Mouse (Mus musculus): ENCODE measurements around the gene Atp6v0a1. TPM values are rescaled to one million over a fixed set of nuclear protein-coding genes. Genes with fewer than 3 reads are reported as not detected.

Atp6v0a1 gene
- 71.3 to 92.3 TPM (median 79.0 TPM) in 4 replicates for total RNA-seq (2023; ENCODE audit: inconsistent age)

GRCm38 (mm10) chr11:101009046-101009887 lies at the start of gene Atp6v0a1:
Gene Atp6v0a1, plus strand, starts transcription at chr11:101009452.

GRCm38 (mm10) chr11:100970557-100970937 lies 38.7 kb upstream of the Atp6v0a1 start, which contains the start of gene Cavin1:
Gene Cavin1, minus strand, starts transcription at chr11:100970887.

GRCm38 (mm10) chr11:101069391-101070188 lies 60.3 kb downstream of the Atp6v0a1 start, which contains the start of gene Naglu:
Gene Naglu, plus strand, starts transcription at chr11:101070012.

GRCm38 (mm10) chr11:101078121-101078520 lies 68.9 kb downstream of the Atp6v0a1 start, which contains the start of gene Hsd17b1:
Gene Hsd17b1, plus strand, starts transcription at chr11:101078411.

GRCm38 (mm10) chr11:101082208-101083082 lies 73.2 kb downstream of the Atp6v0a1 start, which contains the start of gene Coasy:
Gene Coasy, plus strand, starts transcription at chr11:101082565.

GRCm38 (mm10) chr11:101086756-101087681 lies 77.8 kb downstream of the Atp6v0a1 start, which contains the start of gene Mlx:
Gene Mlx, plus strand, starts transcription at chr11:101087277.

GRCm38 (mm10) chr11:101095314-101096024 lies 86.2 kb downstream of the Atp6v0a1 start, which contains the start of gene Psmc3ip:
Gene Psmc3ip, minus strand, starts transcription at chr11:101095436.

Other genes starting within 250 kb of the Atp6v0a1 start
- gene Kcnh4, start 249.5 kb upstream of the Atp6v0a1 start, total RNA-seq (2023; ENCODE audit: inconsistent age) = 6.4 to 8.3 TPM (median 6.9 TPM) in 4 replicates
- not detected in 4 replicates for gene Hcrt, start 246.5 kb upstream of the Atp6v0a1 start, total RNA-seq (2023; ENCODE audit: inconsistent age)
- gene Ghdc, start 238.5 kb upstream of the Atp6v0a1 start, total RNA-seq (2023; ENCODE audit: inconsistent age) = 17.9 to 27.2 TPM (median 20.3 TPM) in 4 replicates
- gene Stat5b, start 158.7 kb upstream of the Atp6v0a1 start, total RNA-seq (2023; ENCODE audit: inconsistent age) = 63.3 to 74.4 TPM (median 69.7 TPM) in 4 replicates
- 38.6 to 43.6 TPM (median 41.8 TPM) in 4 replicates for gene Stat5a, start 150.1 kb upstream of the Atp6v0a1 start, total RNA-seq (2023; ENCODE audit: inconsistent age)
- 235 to 266 TPM (median 245 TPM) in 4 replicates for gene Stat3, start 69.9 kb upstream of the Atp6v0a1 start, total RNA-seq (2023; ENCODE audit: inconsistent age)
- 0.30 to 0.61 TPM (median 0.59 TPM) in 4 replicates for gene Cavin1, start 38.6 kb upstream of the Atp6v0a1 start, total RNA-seq (2023; ENCODE audit: inconsistent age)
- 14.4 to 19.4 TPM (median 17.3 TPM) in 4 replicates for gene Naglu, start 60.6 kb downstream of the Atp6v0a1 start, total RNA-seq (2023; ENCODE audit: inconsistent age)
- gene Hsd17b1, start 69.0 kb downstream of the Atp6v0a1 start, total RNA-seq (2023; ENCODE audit: inconsistent age) = 1.4 to 3.2 TPM (median 2.5 TPM) in 4 replicates
- 17.2 to 20.1 TPM (median 18.2 TPM) in 4 replicates for gene Coasy, start 73.1 kb downstream of the Atp6v0a1 start, total RNA-seq (2023; ENCODE audit: inconsistent age)
- gene Mlx, start 77.8 kb downstream of the Atp6v0a1 start, total RNA-seq (2023; ENCODE audit: inconsistent age) = 30.7 to 44.8 TPM (median 34.4 TPM) in 4 replicates
- 3.3 to 5.1 TPM (median 4.1 TPM) in 4 replicates for gene Psmc3ip, start 86.0 kb downstream of the Atp6v0a1 start, total RNA-seq (2023; ENCODE audit: inconsistent age)
- gene Retreg3, start 110.4 kb downstream of the Atp6v0a1 start, total RNA-seq (2023; ENCODE audit: inconsistent age) = 71.0 to 73.7 TPM (median 72.2 TPM) in 4 replicates
- gene Tubg1, start 110.5 kb downstream of the Atp6v0a1 start, total RNA-seq (2023; ENCODE audit: inconsistent age) = 14.2 to 19.4 TPM (median 16.1 TPM) in 4 replicates
- gene Tubg2, start 146.5 kb downstream of the Atp6v0a1 start, total RNA-seq (2023; ENCODE audit: inconsistent age) = 2.9 to 6.1 TPM (median 3.9 TPM) in 4 replicates
- 0.32 to 0.80 TPM (median 0.59 TPM) in 4 replicates for gene Cntnap1, start 161.1 kb downstream of the Atp6v0a1 start, total RNA-seq (2023; ENCODE audit: inconsistent age)
- 0.61 to 2.3 TPM (median 1.3 TPM) in 4 replicates for gene Plekhh3, start 161.9 kb downstream of the Atp6v0a1 start, total RNA-seq (2023; ENCODE audit: inconsistent age)
- 0.60 TPM in 1 of 4 replicates, not detected in the others for gene Ccr10, start 166.0 kb downstream of the Atp6v0a1 start, total RNA-seq (2023; ENCODE audit: inconsistent age)
- 74.4 to 88.1 TPM (median 79.3 TPM) in 4 replicates for gene Ezh1, start 217.0 kb downstream of the Atp6v0a1 start, total RNA-seq (2023; ENCODE audit: inconsistent age)
- not detected in 4 replicates for gene Ramp2, start 236.6 kb downstream of the Atp6v0a1 start, total RNA-seq (2023; ENCODE audit: inconsistent age)
- 73.6 to 86.7 TPM (median 83.1 TPM) in 4 replicates for gene Vps25, start 244.3 kb downstream of the Atp6v0a1 start, total RNA-seq (2023; ENCODE audit: inconsistent age)